Mouse (Mus musculus) adrenal gland, adult 18-20 months (tissue): ENCODE data around the gene Rras. TPM values are rescaled to one million over a fixed set of nuclear protein-coding genes. Genes with fewer than 3 reads are reported as not detected.
"Not testable (repeated sequence)": the region's sequence is repeated elsewhere in the genome, so short reads cannot be mapped to it uniquely, and the experiment has no call there.

ENCODE experiments used
- DNase-seq, 2 experiments: peaks; one replicate each; pipeline ENCODE4 v3.0.0; 2021 to 2022; ENCODE audit warnings: low spot score in 2 of 2
- total RNA-seq, 2 experiments: library from RNA; stranded (reverse); gene quantifications; 1 replicate in 1 of 2; 2 replicates in 1 of 2; pipeline ENCODE4 v1.2.3; 2021

Gene Rras
- total RNA-seq, 2 experiments from 2014 or later, result 86.9 to 106 TPM

DNA sequence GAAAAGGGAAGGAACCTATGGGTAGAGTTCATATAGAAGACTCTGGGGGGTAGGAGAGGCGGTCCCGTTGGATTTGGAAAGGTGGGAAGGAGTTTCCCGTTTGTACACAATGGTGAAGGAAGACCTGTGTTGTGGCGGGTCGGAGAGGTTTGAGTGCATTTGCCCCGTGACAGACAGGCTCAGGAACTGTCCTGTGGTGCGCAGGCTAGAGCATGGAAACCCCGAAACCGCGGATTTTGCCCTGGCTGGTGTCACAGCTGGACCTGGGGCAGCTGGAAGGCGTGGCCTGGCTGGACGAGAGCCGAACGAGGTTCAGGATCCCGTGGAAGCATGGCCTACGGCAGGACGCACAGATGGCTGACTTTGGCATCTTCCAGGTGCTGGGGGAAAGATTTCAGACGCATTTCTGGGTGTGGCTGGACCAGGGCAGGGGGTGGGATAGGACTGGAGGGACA, 19.2 kb upstream of the Rras start, which contains the start of gene Bcl2l12:
TSS of gene Bcl2l12 (minus strand) at position 212 of the 455 bp plus-strand sequence.
- peak in 1 of 2 experiments; percentile 60 for DNase-seq

DNA sequence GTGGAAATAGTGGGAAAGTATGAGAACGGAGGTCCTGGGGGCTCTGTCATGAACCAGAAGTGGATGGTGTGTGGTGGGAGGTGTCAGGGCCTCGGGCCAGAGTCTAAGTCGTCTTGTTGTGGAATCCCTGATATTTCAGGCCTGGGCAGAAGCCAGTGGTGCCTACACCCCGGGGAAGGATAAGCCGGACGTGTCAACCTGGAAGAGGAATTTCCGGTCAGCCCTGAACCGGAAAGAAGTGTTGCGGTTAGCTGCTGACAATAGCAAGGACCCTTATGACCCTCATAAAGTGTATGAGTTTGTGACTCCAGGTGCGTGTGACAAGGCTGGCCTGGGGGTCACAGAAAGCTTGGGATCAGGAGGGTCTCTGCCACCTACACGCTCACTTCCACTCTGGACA, 18.0 kb upstream of the Rras start:
- no peak for DNase-seq

DNA sequence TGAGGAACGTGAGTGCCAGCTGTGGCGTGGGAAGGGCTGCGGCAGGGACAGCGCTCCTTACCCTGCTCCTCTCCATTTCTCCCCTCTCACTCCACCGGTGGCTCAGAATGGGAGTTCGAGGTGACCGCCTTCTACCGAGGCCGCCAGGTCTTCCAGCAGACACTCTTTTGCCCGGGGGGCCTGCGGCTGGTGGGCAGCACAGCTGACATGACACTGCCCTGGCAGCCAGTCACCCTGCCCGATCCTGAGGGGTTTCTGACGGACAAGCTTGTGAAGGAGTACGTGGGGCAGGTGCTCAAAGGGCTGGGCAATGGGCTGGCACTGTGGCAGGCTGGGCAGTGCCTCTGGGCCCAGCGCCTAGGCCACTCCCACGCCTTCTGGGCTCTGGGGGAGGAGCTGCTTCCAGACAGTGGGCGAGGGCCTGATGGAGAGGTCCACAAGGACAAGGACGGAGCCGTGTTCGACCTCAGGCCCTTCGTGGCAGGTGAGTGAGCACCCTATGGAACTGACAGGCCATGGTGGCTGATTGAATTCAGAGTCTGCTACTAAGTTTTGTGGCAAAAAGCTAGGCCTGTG, 17.1 kb upstream of the Rras start:
- DNase-seq, result no peak

DNA sequence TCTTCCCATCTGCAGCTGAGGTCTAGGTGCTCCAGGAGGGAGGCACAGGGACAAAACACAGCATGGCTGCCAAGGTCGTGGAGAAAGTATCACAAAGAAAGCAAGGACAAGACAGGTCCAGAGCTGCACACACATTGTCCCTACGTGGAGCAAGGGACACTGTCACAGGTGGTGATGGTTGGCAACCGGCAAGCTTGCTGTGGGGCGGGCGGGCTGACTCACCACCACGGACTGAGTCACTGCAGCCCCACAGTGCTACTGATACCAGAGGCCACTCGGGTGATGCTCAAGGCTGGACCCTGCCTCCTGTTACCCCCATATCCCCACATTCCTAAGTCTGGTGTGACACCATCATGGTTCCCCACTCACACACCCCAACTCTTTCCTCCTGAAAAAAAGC, 15.3 kb upstream of the Rras start:
- DNase-seq, result no peak

DNA sequence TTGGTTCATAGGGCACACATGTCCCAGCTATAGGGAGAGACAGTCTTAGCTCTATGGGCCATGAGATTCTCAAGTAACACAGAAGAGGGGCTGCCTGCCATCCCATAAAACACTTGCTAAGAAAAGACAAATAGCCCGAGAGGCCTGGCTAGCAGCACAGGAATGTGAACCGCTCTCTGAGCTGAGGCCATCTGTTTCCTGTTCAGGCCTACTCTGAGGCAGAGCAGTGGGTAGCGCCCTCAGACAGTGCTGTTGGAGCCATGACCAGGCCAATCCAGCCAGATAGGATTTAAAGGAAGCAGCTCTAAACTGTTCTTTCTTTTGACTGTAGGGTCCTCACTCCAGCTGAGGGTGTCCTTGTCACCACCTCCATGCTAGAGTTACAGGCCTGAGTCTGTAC, 13.2 kb upstream of the Rras start:
- DNase-seq, result no peak

DNA sequence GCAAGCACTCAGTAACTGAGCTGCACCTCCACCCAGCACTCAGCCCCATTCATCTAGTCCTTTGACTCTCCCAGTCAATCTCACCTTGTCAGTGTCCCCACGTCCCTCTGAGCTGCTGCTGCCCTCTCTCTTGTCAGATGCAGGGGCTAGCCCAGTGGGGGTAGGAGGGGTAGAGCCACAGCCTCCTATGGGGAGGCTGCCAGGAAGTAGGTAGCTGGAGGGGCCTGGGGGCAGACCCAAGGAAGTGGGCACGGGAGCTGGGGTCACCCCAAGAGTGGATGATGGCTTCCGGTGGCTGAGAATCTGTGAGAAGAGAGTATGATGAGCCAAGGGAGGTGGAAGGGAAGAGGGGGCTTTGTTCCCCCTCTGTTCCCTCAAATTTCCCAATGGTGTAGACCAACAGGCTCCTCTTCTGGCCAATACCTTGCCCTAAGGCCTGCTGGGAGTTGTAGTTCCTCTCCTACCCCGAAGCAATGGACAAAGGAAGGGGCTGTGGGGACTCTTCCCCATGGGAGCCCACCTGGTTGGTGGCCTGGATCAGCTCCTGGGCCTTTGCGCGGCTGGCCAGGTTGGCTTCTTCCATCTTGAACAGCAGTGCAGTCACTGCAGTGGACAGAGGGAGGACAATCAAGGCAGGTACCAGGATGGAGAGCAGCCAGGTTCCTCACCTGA, 12.3 kb upstream of the Rras start:
- DNase-seq, result no peak

DNA sequence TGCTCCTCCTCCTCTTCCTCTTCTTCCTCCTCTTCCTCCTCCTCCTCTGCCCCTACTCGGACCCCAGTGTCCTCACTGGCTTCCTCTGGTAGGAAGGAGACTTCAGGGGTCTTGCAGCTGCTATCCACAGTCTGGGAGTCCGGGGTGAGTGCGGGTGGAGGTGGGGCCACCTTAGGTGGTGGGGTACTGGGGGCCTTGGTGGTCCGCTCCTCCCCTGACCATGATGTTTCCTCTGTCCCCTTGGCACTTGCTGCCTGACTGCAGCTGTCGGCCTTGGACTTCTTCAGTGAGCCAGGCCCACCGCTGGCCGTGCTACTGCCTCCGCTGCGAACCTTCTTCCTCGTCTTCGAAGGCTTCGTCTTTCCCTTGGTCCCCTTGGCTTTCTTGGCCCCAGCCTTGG, 11.3 kb upstream of the Rras start:
- no peak for DNase-seq

DNA sequence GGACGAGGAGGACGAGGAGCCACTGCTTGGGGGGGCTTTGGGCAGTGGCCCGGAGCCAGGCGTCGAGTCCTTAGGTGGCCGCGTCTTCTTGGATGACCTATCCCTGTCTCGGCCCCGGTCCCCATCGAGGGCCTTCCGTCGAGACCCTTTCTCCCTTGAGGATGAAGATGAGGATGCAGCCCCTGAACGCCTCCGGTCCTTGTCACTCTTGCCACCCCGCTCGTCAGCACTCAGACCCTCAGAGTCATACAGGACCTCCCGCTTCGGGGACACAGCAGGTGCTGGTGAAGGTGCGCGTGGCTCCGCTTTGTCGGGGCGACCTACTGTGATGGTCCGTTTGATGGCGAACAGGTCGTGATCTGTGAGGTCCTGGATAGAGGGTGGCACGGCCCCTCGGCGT, 10.6 kb upstream of the Rras start:
- DNase-seq, result no peak

DNA sequence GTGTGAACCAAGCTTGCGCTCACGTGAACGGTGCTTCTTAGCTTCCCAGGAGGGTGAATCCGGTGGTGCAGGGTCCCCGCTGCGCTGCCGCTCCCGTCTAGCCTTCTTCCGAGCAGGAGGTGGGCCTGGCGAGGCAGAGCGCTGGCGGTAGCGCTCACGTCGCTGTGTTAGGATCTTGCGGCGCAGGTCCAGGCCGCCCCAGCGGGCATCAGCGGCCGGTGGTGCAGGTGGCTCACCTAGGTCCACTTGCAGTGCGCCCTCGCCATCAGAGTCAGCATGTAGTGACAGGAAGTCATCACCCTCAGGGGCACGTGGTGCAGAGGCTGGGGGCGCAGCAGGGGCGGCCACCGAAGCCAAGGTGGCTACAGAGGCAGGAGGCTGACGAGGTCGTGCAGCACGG, 9.9 kb upstream of the Rras start:
- no peak for DNase-seq

DNA sequence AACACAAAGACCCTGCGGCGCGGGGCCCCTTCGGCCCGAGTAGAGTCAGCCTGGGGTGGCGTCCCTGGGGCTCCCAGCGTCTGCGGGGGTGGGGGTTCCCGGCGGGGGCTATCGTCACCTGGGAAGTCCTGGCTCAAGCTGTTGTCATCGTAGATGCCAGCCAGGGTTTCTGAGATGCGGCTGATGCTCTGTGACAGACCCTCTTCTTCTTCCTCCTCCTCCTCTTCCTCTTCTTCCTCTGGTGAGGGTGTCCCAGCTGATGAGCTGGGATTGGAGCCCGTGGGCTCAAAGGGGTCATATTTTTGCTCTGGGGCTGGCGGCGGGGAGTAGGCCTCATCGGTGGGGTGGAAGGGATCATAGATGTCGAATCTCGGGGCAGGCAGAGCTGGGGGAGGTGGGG, 9.3 kb upstream of the Rras start:
- no peak for DNase-seq

DNA sequence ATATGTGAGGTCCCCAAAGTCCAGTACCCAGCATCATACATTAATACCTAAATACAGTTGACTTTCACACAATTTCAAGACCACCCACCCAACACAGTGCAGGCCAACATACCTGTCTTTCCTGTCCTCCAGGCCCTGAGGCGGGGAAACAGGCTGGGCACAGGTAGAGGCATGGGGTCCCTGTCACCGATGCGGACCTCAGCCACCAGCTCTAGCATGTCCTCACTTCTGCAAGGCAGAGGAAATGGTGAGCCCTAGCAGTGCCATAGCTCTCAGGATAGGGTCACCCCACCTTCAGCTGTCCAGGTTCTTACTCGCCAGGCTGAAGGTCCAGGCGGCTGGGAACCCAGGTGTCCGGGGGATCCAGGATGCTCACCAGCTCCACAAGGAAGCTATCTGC, 5.8 kb upstream of the Rras start:
- DNase-seq, result no peak

DNA sequence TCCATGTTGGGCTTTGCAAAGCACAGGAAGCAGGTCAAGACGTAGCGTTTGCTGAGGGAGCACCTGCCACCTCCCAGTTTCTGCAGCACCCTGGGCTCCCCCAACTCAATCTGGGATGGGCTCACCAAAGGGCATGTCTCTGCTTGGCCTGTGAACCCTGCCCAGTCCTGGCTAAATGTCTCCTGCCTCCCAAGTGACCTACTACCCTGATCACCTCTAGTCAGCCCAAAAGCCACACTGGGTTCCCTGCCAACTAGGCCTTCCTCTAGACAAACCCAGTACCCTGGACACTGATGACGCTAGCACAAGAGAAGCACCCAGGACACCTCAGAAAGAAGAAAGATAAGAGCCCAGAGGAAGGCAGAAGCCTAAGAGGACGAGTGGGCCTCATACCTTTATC, 4.9 kb upstream of the Rras start:
- no peak for DNase-seq

DNA sequence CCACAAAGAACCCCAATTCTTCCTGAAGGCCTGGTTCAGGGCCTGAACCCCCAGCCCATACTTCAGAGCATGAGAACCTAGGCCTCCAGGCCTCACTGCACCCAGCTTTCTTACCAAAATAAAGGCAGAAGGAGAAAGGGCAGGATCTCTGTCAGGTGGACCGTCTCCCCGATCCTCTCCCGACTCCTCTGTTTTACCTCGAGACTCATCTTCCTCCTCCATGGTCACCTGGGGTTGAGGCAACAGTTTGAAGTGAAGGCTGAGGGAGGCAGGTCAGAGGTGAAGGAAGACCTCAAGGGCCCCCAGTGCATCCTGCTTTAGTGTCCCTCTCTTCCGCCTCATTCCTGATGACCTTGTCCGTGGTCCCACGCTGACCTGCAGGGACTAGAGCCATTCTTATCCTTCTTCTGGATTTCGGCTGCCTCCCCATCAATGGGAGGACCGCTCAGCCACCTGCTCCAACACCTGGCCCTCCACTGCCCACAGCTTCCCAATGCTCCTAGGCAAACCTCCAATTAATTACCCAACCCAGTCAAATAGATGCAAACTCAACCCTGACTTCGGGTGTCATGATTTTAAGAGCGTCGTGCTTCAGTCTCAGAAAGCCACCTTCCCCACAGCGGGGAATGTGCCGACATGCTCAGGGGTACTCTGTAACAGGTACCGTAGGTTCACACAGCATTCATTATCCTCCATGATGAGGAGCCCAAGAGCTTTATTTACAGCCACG, 4.2 kb upstream of the Rras start:
- no peak for DNase-seq

DNA sequence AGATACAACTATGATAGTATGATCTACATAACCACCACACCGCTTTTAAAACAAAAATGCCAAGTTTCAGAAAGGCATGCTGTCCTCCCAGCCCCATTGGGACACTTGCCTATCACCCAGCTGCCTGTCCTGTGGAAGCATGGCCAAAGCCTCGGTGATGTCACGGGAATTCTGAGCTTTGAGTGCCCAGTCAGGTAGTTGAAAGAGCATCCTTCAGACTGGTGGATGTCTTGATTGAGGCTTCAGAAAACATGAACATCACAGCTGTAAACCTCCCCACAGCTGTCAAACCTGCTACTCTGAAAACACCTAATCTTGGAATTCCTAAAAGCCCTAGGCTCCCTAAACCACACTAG, 3.7 kb upstream of the Rras start:
- no peak for DNase-seq

DNA sequence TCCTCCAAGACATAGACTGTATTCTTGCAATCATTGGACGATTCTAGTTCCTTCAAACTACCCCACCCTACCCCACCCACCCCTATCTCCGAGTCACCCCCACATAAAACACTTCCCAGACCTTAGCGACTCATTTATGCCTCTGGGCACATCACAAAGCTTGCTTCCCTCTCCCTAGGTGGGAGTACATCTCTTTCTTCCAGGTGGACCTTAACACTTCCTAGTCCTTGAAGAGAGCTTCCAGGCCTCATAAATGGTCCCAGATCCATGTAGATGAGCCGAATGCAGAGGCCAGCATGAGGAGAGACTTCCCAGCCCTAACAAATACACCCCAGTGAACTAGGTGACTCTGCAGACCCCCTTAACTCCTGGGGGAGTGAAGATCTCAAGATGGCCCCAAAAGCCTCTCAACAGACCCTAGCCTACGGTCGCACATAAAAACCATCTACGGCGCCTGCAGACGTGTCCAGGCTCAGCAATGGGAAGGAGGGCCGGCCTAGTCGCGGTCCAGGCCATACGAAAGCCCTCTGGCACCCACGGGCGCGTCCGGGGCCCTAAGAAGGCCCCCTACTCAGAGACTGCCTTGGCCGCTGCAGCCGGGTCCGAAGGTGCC, 2.3 kb upstream of the Rras start:
- no peak for DNase-seq

DNA sequence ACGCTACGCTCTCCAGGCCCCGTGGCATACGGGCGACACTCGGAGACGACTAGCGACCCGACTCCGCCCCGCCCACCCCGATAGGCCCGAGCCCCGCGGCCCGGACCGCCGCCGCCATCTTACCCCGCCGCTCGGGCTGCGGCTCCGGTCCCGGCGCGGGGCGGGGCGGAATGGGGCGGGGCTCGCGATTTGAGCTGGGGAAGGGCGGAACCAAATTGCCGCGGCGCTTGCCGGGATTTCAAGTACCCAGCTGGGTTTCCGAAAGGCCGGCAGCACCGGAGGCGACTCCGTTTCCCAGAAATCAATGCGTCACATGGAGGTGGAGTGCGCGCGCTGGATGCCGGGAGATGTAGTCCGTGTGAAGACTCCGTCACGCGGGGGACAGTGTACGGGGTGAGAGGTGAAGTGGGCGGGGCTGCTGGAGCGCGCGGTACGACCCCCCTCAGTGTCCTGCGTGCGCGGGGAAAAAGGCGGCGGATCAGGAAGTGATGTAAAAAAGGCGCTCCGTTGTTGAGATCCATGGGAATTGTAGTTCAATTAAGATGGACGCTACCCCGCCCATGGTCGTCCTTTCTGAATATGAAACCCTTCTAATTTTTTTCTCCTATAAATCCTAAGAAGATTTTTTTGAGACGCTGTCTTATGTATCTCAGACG, 1.7 kb upstream of the Rras start, which contains the start of gene Scaf1:
TSS of gene Scaf1 (minus strand) at position 407 of the 656 bp plus-strand sequence.
- DNase-seq, result peak; percentile 97 to 98

DNA sequence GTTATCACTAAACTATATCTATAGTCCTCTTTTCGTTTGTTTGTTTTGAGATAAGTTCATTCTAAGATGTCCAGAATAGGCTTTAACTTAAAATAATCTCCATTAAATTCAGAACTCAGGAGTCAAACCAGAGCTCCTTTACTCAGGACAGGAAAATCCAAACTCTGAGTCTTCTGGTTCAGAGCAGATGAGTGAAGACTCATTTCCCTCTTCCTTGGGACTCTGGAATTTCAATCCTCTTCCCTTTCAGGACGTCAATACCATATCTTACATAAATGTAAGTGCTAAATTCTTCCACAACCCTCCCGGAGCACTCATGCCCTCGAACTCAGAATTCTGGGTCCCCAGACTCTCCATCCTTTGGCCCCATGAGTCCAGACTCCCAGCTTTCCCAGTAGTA, 1.0 kb upstream of the Rras start:
- DNase-seq, result no peak

DNA sequence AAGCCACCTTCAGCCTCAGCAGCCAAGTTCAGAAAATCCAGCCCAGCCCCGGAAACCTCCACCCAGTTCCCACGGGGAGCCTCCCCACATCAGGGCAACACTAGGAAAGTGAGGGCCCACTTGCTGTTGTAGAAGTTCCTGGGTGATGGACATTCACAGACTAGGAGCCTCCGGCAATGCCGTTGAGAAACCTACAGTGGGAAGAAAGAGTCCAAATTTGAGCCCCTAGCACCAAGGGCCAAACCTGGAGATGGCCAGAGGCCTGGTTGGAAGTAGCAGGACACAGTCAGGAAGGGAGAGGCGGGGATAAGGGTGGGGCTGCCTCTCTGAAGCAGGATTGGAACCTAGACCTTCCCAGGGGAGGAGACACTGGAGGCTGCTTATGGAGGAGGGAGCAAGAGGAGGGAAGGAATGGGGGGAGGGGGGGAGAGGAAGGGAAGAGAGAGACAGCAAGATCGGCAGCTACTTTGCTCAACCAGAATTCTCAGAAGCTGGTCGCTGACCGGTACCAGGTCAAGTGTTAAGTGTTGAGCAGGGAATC, 1.3 kb downstream of the Rras start:
- peak in 1 of 2 experiments; percentile 56 for DNase-seq

DNA sequence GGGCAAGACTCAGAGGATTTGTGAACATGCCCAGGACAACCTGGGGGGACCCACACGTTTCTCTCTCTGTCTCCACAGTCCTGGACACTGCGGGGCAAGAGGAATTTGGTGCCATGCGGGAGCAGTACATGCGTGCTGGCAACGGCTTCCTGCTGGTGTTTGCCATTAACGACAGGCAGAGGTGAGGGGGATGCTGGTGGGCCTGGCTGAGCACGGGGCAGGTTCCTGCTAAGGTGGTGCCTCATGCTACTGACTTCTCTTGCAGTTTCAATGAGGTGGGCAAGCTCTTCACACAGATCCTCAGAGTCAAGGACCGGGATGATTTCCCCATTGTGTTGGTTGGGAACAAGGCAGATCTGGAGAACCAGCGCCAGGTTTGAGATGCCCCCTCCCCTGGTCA, 2.5 kb downstream of the Rras start:
- no peak for DNase-seq

DNA sequence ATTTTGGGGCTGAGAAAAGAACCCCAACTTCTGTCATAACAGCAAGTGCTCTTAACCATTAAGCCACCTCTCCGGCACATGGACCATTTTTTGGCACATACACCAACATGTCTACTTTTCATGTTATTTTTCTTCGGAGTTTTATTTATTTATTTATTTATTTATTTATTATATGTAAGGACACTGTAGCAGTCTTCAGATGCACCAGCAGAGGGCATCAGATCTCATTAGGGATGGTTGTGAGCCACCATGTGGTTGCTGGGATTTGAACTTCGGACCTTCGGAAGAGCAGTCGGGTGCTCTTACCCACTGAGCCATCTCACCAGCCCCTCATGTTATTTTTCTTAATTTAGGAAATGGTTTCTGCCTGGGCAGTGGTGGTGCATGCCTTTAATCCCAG, 6.0 kb downstream of the Rras start:
- DNase-seq, result not testable (repeated sequence)
